Mouse (Mus musculus) inflammation-experienced regulatory T-cells, adult 16 weeks (primary cell): ENCODE measurements around the gene Smc1b. TPM values are rescaled to one million over a fixed set of nuclear protein-coding genes. Genes with fewer than 3 reads are reported as not detected.

Experiments
- polyA plus RNA-seq: library from polyadenylated mRNA; unstranded; fragments of 100-300 nt; shearing (Covaris generic); gene quantifications from one replicate; pipeline ENCODE4 v1.2.1, GENCODE M21; 2017

Smc1b gene
- 0.66 TPM for polyA plus RNA-seq

GRCm38 (mm10) chr15:85131275-85132192 is at the start of gene Smc1b, which contains the start of gene Ribc2:
Smc1b (minus strand) TSS chr15:85131964.
Ribc2 (plus strand) TSS chr15:85132078.

GRCm38 (mm10) chr15:85028648-85029047 is 103.1 kb downstream of the Smc1b start, which contains the start of gene Fam118a:
Fam118a (plus strand) TSS chr15:85028948.

GRCm38 (mm10) chr15:85016951-85017664 is 114.7 kb downstream of the Smc1b start, which contains the start of gene Upk3a:
Upk3a (plus strand) TSS chr15:85017141.

Other genes with a start within 250 kb of the Smc1b start
- 0.35 TPM for gene Gm29666, start 211.9 kb downstream of the Smc1b start, polyA plus RNA-seq
- gene Nup50, start 208.6 kb downstream of the Smc1b start, polyA plus RNA-seq: 44.8 TPM
- gene 5031439G07Rik, start 143.4 kb downstream of the Smc1b start, polyA plus RNA-seq: 2.3 TPM
- gene Upk3a, start 114.8 kb downstream of the Smc1b start, polyA plus RNA-seq: not detected
- 55.2 TPM for gene Fam118a, start 103.0 kb downstream of the Smc1b start, polyA plus RNA-seq
- not detected for gene Ribc2, start 114 bp upstream of the Smc1b start, polyA plus RNA-seq
- gene Fbln1, start 74.0 kb upstream of the Smc1b start, polyA plus RNA-seq: 0.11 TPM
- gene Atxn10, start 204.3 kb upstream of the Smc1b start, polyA plus RNA-seq: 137 TPM